Mouse (Mus musculus) testis, adult 2 months (tissue): ENCODE measurements at regions not wholly inside any gene's neighbourhood (a gene's known extent, or its start where the extent isn't known, plus 50 kb on each side); places are given as distances from the start of the nearest gene placed in this dataset.

Experiments used
- CTCF ChIP-seq: fragments of 200-500 bp; IDR thresholded peaks from 2 replicates; pipeline ENCODE4 v1.5.1; 2012; ENCODE audit warnings: low read depth, mild to moderate bottlenecking, inconsistent platforms, low read length, moderate library complexity; ENCODE audit not compliant: control insufficient read depth, insufficient read depth, insufficient replicate concordance
- POLR2A ChIP-seq: fragments of 200-500 bp; IDR thresholded peaks from 2 replicates; pipeline ENCODE4 v1.6.1; 2012; ENCODE audit warnings: low read depth, mild to moderate bottlenecking, inconsistent platforms, low read length, moderate library complexity; ENCODE audit not compliant: control insufficient read depth

GRCm38 (mm10) chr6:140883651-140884050 is 154.6 kb downstream of the Gm11077 start:
- TF ChIP-seq CTCF (no peak), POLR2A (no peak)
